Mouse (Mus musculus) lung, postnatal 0 days (tissue): ENCODE data around the gene Slfn4.

Experiments
- CTCF ChIP-seq: IDR thresholded peaks from 2 replicates; pipeline ENCODE4 v1.5.1; 2016; ENCODE audit warnings: antibody characterized with exemption, mild to moderate bottlenecking
- EP300 ChIP-seq: IDR thresholded peaks from 2 replicates; pipeline ENCODE4 v1.6.1; 2016; ENCODE audit warnings: antibody characterized with exemption, mild to moderate bottlenecking, control low read depth

- TF ChIP-seq EP300 = no peak
- no peak for TF ChIP-seq CTCF
These were observed 49.2 kb downstream of the Slfn4 start for GRCm38 (mm10) chr11:83224217-83224616.
